Comparison of ENCODE assay signal across 19 mouse cellular contexts in genomic region chr9:65384276-65384675, GRCm38 (mm10). TPM values are rescaled to one million over a fixed set of nuclear protein-coding genes. Genes with fewer than 3 reads are reported as not detected.
DNase-seq lines count a peak whose midpoint lies in the region; ATAC-seq and TF ChIP-seq lines count a peak whose summit lies in the region.
"Had no signal": no experiment of that assay in that cellular context is flagged by ENCODE, and none has a peak within 500 bp of the region (broad histone marks: within the 10 kb centered on the region; RNA-seq: fewer than 3 reads in every experiment).

No protein-coding gene starts in this region.

- no peaks in the 10 kb centered on the region; the same call in 1 of the 2 replicates for H3K4me1 ChIP-seq in heart, embryonic 11.5 days (ENCODE audit: control insufficient read depth, insufficient read depth, low read length)
- H3K4me1 ChIP-seq: forebrain, embryonic 15.5 days; midbrain, embryonic 15.5 days had no signal

- peaks cover 2% of the 10 kb centered on the region; the same call in 1 of the 2 replicates for H3K27me3 ChIP-seq in heart, embryonic 11.5 days (ENCODE audit: control insufficient read depth, insufficient read depth, low read length)
- H3K27me3 ChIP-seq: CH12.LX had no signal

- no peak overlapping the region for H3K9ac ChIP-seq in heart, embryonic 11.5 days (ENCODE audit: low read depth, low read length)
- H3K9ac ChIP-seq: forebrain, embryonic 15.5 days; midbrain, embryonic 15.5 days had no signal

- H3K36me3 ChIP-seq in heart, embryonic 11.5 days (ENCODE audit: control insufficient read depth, insufficient read depth, low read length): no peaks in the 10 kb centered on the region
- H3K36me3 ChIP-seq: forebrain, embryonic 15.5 days; midbrain, embryonic 15.5 days had no signal

- no peak overlapping the region for H3K4me3 ChIP-seq in heart, embryonic 11.5 days (ENCODE audit: low read depth, low read length)
- no peak overlapping the region for H3K4me3 ChIP-seq in layer of hippocampus, adult 2 months
- H3K4me3 ChIP-seq: forebrain, embryonic 15.5 days; midbrain, embryonic 15.5 days had no signal

- no peak for TF ChIP-seq CTCF in layer of hippocampus, adult 2 months (conservative IDR thresholded peaks at IDR 0.05)

- no peak overlapping the region for H3K4me2 ChIP-seq in heart, embryonic 11.5 days
- H3K4me2 ChIP-seq: forebrain, embryonic 15.5 days; midbrain, embryonic 15.5 days had no signal

- H3K9me3 ChIP-seq in heart, embryonic 11.5 days (replicated peaks; ENCODE audit: control insufficient read depth, low read length): no peaks in the 10 kb centered on the region
- H3K9me3 ChIP-seq: forebrain, embryonic 15.5 days; midbrain, embryonic 15.5 days had no signal

- peak; percentile 30 for DNase-seq in adrenal gland, adult 2 months
- no peak for DNase-seq in adrenal gland, adult 8-10 months
- peak; percentile 48 for DNase-seq in heart, postnatal 4 days
- DNase-seq in gonadal fat pad, adult 2 months (ENCODE audit: low read depth): peak; percentile 45
- peak; percentile 75 for DNase-seq in lung, postnatal 10 days
- no peak for DNase-seq in layer of hippocampus, adult 2 months (ENCODE audit: low spot score in 2 of 2)
- DNase-seq in thymus, postnatal 25 days: no peak
- DNase-seq: cerebellum, postnatal 36 days; liver; spleen, adult 18-20 months had no signal

- no peak overlapping the region for H3K27ac ChIP-seq in heart, embryonic 11.5 days (ENCODE audit: low read depth, low read length)
- no peak overlapping the region for H3K27ac ChIP-seq in layer of hippocampus, adult 2 months
- H3K27ac ChIP-seq: forebrain, embryonic 15.5 days; midbrain, embryonic 15.5 days had no signal

- WGBS in heart, embryonic 11.5 days (ENCODE audit: insufficient replicate concordance): 45% methylated on average over 3 of the region's 3 CpGs

- no peak for ATAC-seq in heart, embryonic 11.5 days (replicated peaks; ENCODE audit: insufficient number of reproducible peaks, low FRiP score, low TSS enrichment)
- ATAC-seq: forebrain, embryonic 15.5 days; midbrain, embryonic 15.5 days had no signal

RNA-seq across cellular contexts. Expression of gene Kbtbd13, which starts 7.2 kb away (rescaled TPM):
- under 1 TPM in 1 of 2 experiments, not detected in 1; 0.97 TPM for total RNA-seq in adrenal gland, adult 2 months (2021)
- polyA plus RNA-seq in adrenal gland, adult 2 months (2012; rRNA removed): 0.44 and 0.77 TPM in 2 replicates
- total RNA-seq in adrenal gland, adult 8-10 months (2022): under 1 TPM in 3 of 4 experiments, not detected in 1; 0.13 to 0.23 (median 0.21) TPM
- 1 to 10 TPM; 1.1 to 1.2 TPM for total RNA-seq in heart, postnatal 4 days (2021)
- polyA plus RNA-seq in heart, embryonic 11.5 days (2014; fragmentation: Nextera tagmentation; extraction: Ambion mirVana): 0.94 and 2.1 TPM in 2 replicates
- polyA plus RNA-seq in gonadal fat pad, adult 2 months (2012; rRNA removed): 0.79 and 0.99 TPM in 2 replicates
- total RNA-seq in layer of hippocampus, adult 2 months (2021): under 1 TPM; 0.29 to 0.44 TPM
- total RNA-seq: CH12.LX had no signal

RNA-seq across cellular contexts. Expression of gene Rasl12, which starts 14.0 kb away (rescaled TPM):
- total RNA-seq in adrenal gland, adult 2 months (2021): 10 to 100 TPM in 1 of 2 experiments, 1 to 10 TPM in 1; 7.5 to 20.4 TPM
- polyA plus RNA-seq in adrenal gland, adult 2 months (2012; rRNA removed): 19.2 and 23.2 TPM in 2 replicates
- total RNA-seq in adrenal gland, adult 8-10 months (2022): 10 to 100 TPM in 1 of 4 experiments, 1 to 10 TPM in 3; 5.9 to 20.4 (median 7.2) TPM
- total RNA-seq in heart, postnatal 4 days (2021): 10 to 100 TPM in 1 of 2 experiments, 1 to 10 TPM in 1; 10.0 to 10.7 TPM
- 2.2 and 2.5 TPM in 2 replicates for polyA plus RNA-seq in heart, embryonic 11.5 days (2014; fragmentation: Nextera tagmentation; extraction: Ambion mirVana)
- 35.6 and 36.9 TPM in 2 replicates for polyA plus RNA-seq in gonadal fat pad, adult 2 months (2012; rRNA removed)
- 1 to 10 TPM; 3.1 to 3.9 TPM for total RNA-seq in layer of hippocampus, adult 2 months (2021)

RNA-seq across cellular contexts. Expression of gene Ubap1l, which starts 23.4 kb away (rescaled TPM):
- total RNA-seq in adrenal gland, adult 2 months (2021): under 1 TPM; 0.45 to 0.84 TPM
- polyA plus RNA-seq in adrenal gland, adult 2 months (2012; rRNA removed): 0.73 and 1.3 TPM in 2 replicates
- total RNA-seq in adrenal gland, adult 8-10 months (2022): 1 to 10 TPM in 1 of 4 experiments, under 1 TPM in 2, not detected in 1; 0.41 to 1.7 (median 0.49) TPM
- total RNA-seq in heart, postnatal 4 days (2021): under 1 TPM in 1 of 2 experiments, not detected in 1; 0.36 TPM
- 0.23 and 0.73 TPM in 2 replicates for polyA plus RNA-seq in heart, embryonic 11.5 days (2014; fragmentation: Nextera tagmentation; extraction: Ambion mirVana)
- 0.15 and 0.20 TPM in 2 replicates for polyA plus RNA-seq in gonadal fat pad, adult 2 months (2012; rRNA removed)
- total RNA-seq in layer of hippocampus, adult 2 months (2021): 1 to 10 TPM; 2.5 to 6.2 TPM

RNA-seq across cellular contexts. Expression of gene Pdcd7, which starts 38.4 kb away (rescaled TPM):
- total RNA-seq in adrenal gland, adult 2 months (2021): 10 to 100 TPM; 14.2 to 16.8 TPM
- 22.7 and 31.9 TPM in 2 replicates for polyA plus RNA-seq in adrenal gland, adult 2 months (2012; rRNA removed)
- 10 to 100 TPM; 18.6 to 23.1 (median 19.9) TPM for total RNA-seq in adrenal gland, adult 8-10 months (2022)
- total RNA-seq in heart, postnatal 4 days (2021): 10 to 100 TPM; 12.1 to 13.2 TPM
- 6.3 and 6.9 TPM in 2 replicates for polyA plus RNA-seq in heart, embryonic 11.5 days (2014; fragmentation: Nextera tagmentation; extraction: Ambion mirVana)
- polyA plus RNA-seq in gonadal fat pad, adult 2 months (2012; rRNA removed): 6.5 and 9.1 TPM in 2 replicates
- total RNA-seq in layer of hippocampus, adult 2 months (2021): 10 to 100 TPM; 29.2 to 30.8 TPM

RNA-seq across cellular contexts. Expression of gene Slc51b, which starts 38.5 kb away (rescaled TPM):
- under 1 TPM in 1 of 2 experiments, not detected in 1; 0.43 TPM for total RNA-seq in adrenal gland, adult 2 months (2021)
- polyA plus RNA-seq in adrenal gland, adult 2 months (2012; rRNA removed): not detected in 2 replicates
- not detected for total RNA-seq in adrenal gland, adult 8-10 months (2022)
- not detected for total RNA-seq in heart, postnatal 4 days (2021)
- not detected in 2 replicates for polyA plus RNA-seq in heart, embryonic 11.5 days (2014; fragmentation: Nextera tagmentation; extraction: Ambion mirVana)
- not detected in 2 replicates for polyA plus RNA-seq in gonadal fat pad, adult 2 months (2012; rRNA removed)
- total RNA-seq in layer of hippocampus, adult 2 months (2021): not detected
- total RNA-seq: CH12.LX; gastrocnemius, adult 8-10 months; heart, postnatal 36 days; layer of hippocampus, adult 8-10 months had no signal
- polyA plus RNA-seq: embryonic facial prominence, embryonic 14.5 days; forebrain, embryonic 15.5 days; midbrain, embryonic 15.5 days; neural tube, embryonic 11.5 days had no signal

Comparison
In these comparisons a context has a peak if more than half of its experiments do, and no peak if none do; other contexts are left out.
1. DNase-seq: peak in adrenal gland, adult 2 months (single experiment), heart, postnatal 4 days (single experiment), gonadal fat pad, adult 2 months (single experiment) and lung, postnatal 10 days (single experiment); none in adrenal gland, adult 8-10 months (single experiment), layer of hippocampus, adult 2 months (0 of 2) and thymus, postnatal 25 days (single experiment).